In the genomic region with DNA sequence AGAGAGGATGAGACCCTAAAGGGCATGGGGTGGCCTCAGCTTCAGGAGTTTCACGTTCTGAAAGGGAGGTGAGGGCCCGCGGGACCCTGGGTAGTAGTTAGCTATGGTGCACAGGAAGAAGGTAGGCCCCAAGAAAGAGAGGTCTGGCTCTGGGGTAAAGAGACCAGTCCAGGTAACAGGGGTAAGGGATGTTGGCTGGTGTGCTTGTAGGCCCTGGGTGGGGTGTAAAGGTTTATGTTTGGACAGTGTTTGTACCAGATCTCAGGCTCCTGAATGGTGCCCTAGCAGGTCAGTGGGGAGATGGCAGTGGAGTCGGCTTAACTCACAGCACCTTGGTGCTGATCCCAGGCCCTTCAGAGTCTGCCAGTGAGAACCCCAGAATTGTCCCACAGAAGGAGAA, we compare ENCODE assay signal across 8 mouse cellular contexts. TPM values are rescaled to one million over a fixed set of nuclear protein-coding genes. Genes with fewer than 3 reads are reported as not detected.
A peak's percentile ranks its signal among the peaks of the same experiment; 100 is the strongest.
DNase-seq lines count a peak whose midpoint lies in the region; ATAC-seq and TF ChIP-seq lines count a peak whose summit lies in the region.

No protein-coding gene starts in this region.

- H3K9ac ChIP-seq in embryonic facial prominence, embryonic 11.5 days (replicated peaks; ENCODE audit: low read length): peak overlapping the region; percentile 69
- H3K9ac ChIP-seq in liver, postnatal 0 days (replicated peaks): peak overlapping the region; percentile 92

- H3K4me1 ChIP-seq in megakaryocyte, embryonic 14.5 days: peaks cover 73% of the 10 kb centered on the region
- peaks cover 5% of the 10 kb centered on the region; the same call in 1 of the 2 replicates for H3K4me1 ChIP-seq in embryonic facial prominence, embryonic 11.5 days (ENCODE audit: control insufficient read depth, insufficient read depth, low read length)
- peaks cover 43% of the 10 kb centered on the region for H3K4me1 ChIP-seq in liver, postnatal 0 days (ENCODE audit: insufficient read depth)

- peak overlapping the region; percentile 61 for H3K4me2 ChIP-seq in embryonic facial prominence, embryonic 11.5 days (ENCODE audit: low read depth, low read length)
- H3K4me2 ChIP-seq in liver, postnatal 0 days (ENCODE audit: low read depth, low read length): peak overlapping the region; percentile 90

- no peaks in the 10 kb centered on the region for H3K9me3 ChIP-seq in megakaryocyte, embryonic 14.5 days
- no peaks in the 10 kb centered on the region for H3K9me3 ChIP-seq in embryonic facial prominence, embryonic 11.5 days (replicated peaks; ENCODE audit: control insufficient read depth, low read length)
- H3K9me3 ChIP-seq in liver, postnatal 0 days (ENCODE audit: low read length): no peaks in the 10 kb centered on the region

- no peak for DNase-seq in embryonic facial prominence, embryonic 11.5 days (ENCODE audit: low spot score)
- peak; percentile 13 for DNase-seq in heart, postnatal 4 days
- peak; percentile 25 for DNase-seq in liver, postnatal 0 days
- peak; percentile 45 for DNase-seq in testis, postnatal 10 days (ENCODE audit: low spot score)
- DNase-seq in layer of hippocampus, adult 9-10 months (ENCODE audit: low spot score): no peak
- no peak for DNase-seq in T-cell, adult 2 months (ENCODE audit: low spot score)

- ATAC-seq in megakaryocyte, adult 5-6 weeks (ENCODE audit: poor library complexity, severe bottlenecking): no peak
- no peak for ATAC-seq in embryonic facial prominence, embryonic 11.5 days (replicated peaks; ENCODE audit: insufficient number of reproducible peaks, low FRiP score, low TSS enrichment, low read depth)
- no peak for ATAC-seq in liver, postnatal 0 days

- peak overlapping the region; percentile 98 for H3K4me3 ChIP-seq in megakaryocyte, embryonic 14.5 days (replicated peaks)
- H3K4me3 ChIP-seq in embryonic facial prominence, embryonic 11.5 days (ENCODE audit: low read depth, low read length): peak overlapping the region; percentile 58
- H3K4me3 ChIP-seq in liver, postnatal 0 days (ENCODE audit: low read depth, low read length): peak overlapping the region; percentile 87

- peaks cover 44% of the 10 kb centered on the region for H3K36me3 ChIP-seq in megakaryocyte, embryonic 14.5 days (replicated peaks; ENCODE audit: low read length)
- H3K36me3 ChIP-seq in embryonic facial prominence, embryonic 11.5 days (replicated peaks; ENCODE audit: control insufficient read depth, insufficient read depth, low read depth, low read length): peaks cover 4% of the 10 kb centered on the region; the same call in 1 of the 2 replicates
- H3K36me3 ChIP-seq in liver, postnatal 0 days (replicated peaks; ENCODE audit: insufficient read depth, low read length): peaks cover 17% of the 10 kb centered on the region

- H3K27me3 ChIP-seq in megakaryocyte, embryonic 14.5 days (replicated peaks): no peaks in the 10 kb centered on the region
- no peaks in the 10 kb centered on the region for H3K27me3 ChIP-seq in embryonic facial prominence, embryonic 11.5 days (ENCODE audit: control insufficient read depth, insufficient read depth, low read length)
- no peaks in the 10 kb centered on the region for H3K27me3 ChIP-seq in liver, postnatal 0 days (ENCODE audit: insufficient read depth, low read length)

- 56% methylated on average over 4 of the region's 4 CpGs for WGBS in embryonic facial prominence, embryonic 11.5 days
- 26% methylated on average over 4 of the region's 4 CpGs for WGBS in liver, postnatal 0 days (ENCODE audit: insufficient replicate concordance)

- no peak for TF ChIP-seq CTCF in liver, postnatal 0 days (IDR thresholded peaks at IDR 0.05; ENCODE audit: low read depth)

- no peak overlapping the region for H3K27ac ChIP-seq in embryonic facial prominence, embryonic 11.5 days (replicated peaks; ENCODE audit: low read depth, low read length)
- peak overlapping the region; percentile 94 for H3K27ac ChIP-seq in liver, postnatal 0 days (ENCODE audit: low read depth)

- TF ChIP-seq EP300 in liver, postnatal 0 days (IDR thresholded peaks at IDR 0.05; ENCODE audit: low read depth): no peak

RNA-seq across cellular contexts. Expression of a gene that starts 1.5 kb away (rescaled TPM):
- 290 and 655 TPM in 2 replicates for polyA plus RNA-seq in megakaryocyte, embryonic 14.5 days (2012; ENCODE audit: insufficient read depth, low replicate concordance)
- 166 and 174 TPM in 2 replicates for total RNA-seq in megakaryocyte, adult 5-6 weeks (2015)
- 55.5 and 84.2 TPM in 2 replicates for total RNA-seq in megakaryocyte, adult 5-6 weeks (2017)
- 26.6 and 27.0 TPM in 2 replicates for polyA plus RNA-seq in embryonic facial prominence, embryonic 11.5 days (2014; fragmentation: Nextera tagmentation; extraction: Ambion mirVana)
- 100 to 1,000 TPM; 108 to 109 TPM for total RNA-seq in heart, postnatal 4 days (2021)
- polyA plus RNA-seq in liver, postnatal 0 days (2015; fragmentation: Nextera tagmentation; extraction: Ambion mirVana): 8.9 and 9.7 TPM in 2 replicates

RNA-seq across cellular contexts. Expression of a gene that starts 18.5 kb away (rescaled TPM):
- 44.8 and 66.8 TPM in 2 replicates for polyA plus RNA-seq in megakaryocyte, embryonic 14.5 days (2012; ENCODE audit: insufficient read depth, low replicate concordance)
- 4.9 and 6.5 TPM in 2 replicates for total RNA-seq in megakaryocyte, adult 5-6 weeks (2015)
- 2.6 and 5.3 TPM in 2 replicates for total RNA-seq in megakaryocyte, adult 5-6 weeks (2017)
- 19.4 and 22.6 TPM in 2 replicates for polyA plus RNA-seq in embryonic facial prominence, embryonic 11.5 days (2014; fragmentation: Nextera tagmentation; extraction: Ambion mirVana)
- total RNA-seq in heart, postnatal 4 days (2021): 10 to 100 TPM; 47.5 to 53.2 TPM
- polyA plus RNA-seq in liver, postnatal 0 days (2015; fragmentation: Nextera tagmentation; extraction: Ambion mirVana): 4.6 and 5.2 TPM in 2 replicates

RNA-seq across cellular contexts. Expression of a gene that starts 28.8 kb away (rescaled TPM):
- 19.1 TPM in 1 of 2 replicates, not detected in the other for polyA plus RNA-seq in megakaryocyte, embryonic 14.5 days (2012; ENCODE audit: insufficient read depth, low replicate concordance)
- total RNA-seq in megakaryocyte, adult 5-6 weeks (2015): 7.7 and 15.9 TPM in 2 replicates
- total RNA-seq in megakaryocyte, adult 5-6 weeks (2017): 7.7 and 14.6 TPM in 2 replicates
- polyA plus RNA-seq in embryonic facial prominence, embryonic 11.5 days (2014; fragmentation: Nextera tagmentation; extraction: Ambion mirVana): 287 and 312 TPM in 2 replicates
- total RNA-seq in heart, postnatal 4 days (2021): 10 to 100 TPM; 37.5 to 38.4 TPM
- 23.4 and 25.4 TPM in 2 replicates for polyA plus RNA-seq in liver, postnatal 0 days (2015; fragmentation: Nextera tagmentation; extraction: Ambion mirVana)

RNA-seq across cellular contexts. Expression of a gene that starts 31.4 kb away (rescaled TPM):
- 55.6 and 120 TPM in 2 replicates for polyA plus RNA-seq in megakaryocyte, embryonic 14.5 days (2012; ENCODE audit: insufficient read depth, low replicate concordance)
- 90.1 and 90.2 TPM in 2 replicates for total RNA-seq in megakaryocyte, adult 5-6 weeks (2015)
- total RNA-seq in megakaryocyte, adult 5-6 weeks (2017): 58.7 and 60.8 TPM in 2 replicates
- 12.6 and 15.7 TPM in 2 replicates for polyA plus RNA-seq in embryonic facial prominence, embryonic 11.5 days (2014; fragmentation: Nextera tagmentation; extraction: Ambion mirVana)
- total RNA-seq in heart, postnatal 4 days (2021): 10 to 100 TPM; 68.2 to 70.9 TPM
- polyA plus RNA-seq in liver, postnatal 0 days (2015; fragmentation: Nextera tagmentation; extraction: Ambion mirVana): 4.3 and 5.1 TPM in 2 replicates

RNA-seq across cellular contexts. Expression of a gene that starts 32.2 kb away (rescaled TPM):
- polyA plus RNA-seq in megakaryocyte, embryonic 14.5 days (2012; ENCODE audit: insufficient read depth, low replicate concordance): 0.17 TPM in 1 of 2 replicates, not detected in the other
- not detected in 2 replicates for total RNA-seq in megakaryocyte, adult 5-6 weeks (2015)
- not detected in 2 replicates for total RNA-seq in megakaryocyte, adult 5-6 weeks (2017)
- 1.6 TPM in 2 replicates for polyA plus RNA-seq in embryonic facial prominence, embryonic 11.5 days (2014; fragmentation: Nextera tagmentation; extraction: Ambion mirVana)
- not detected for total RNA-seq in heart, postnatal 4 days (2021)
- not detected in 2 replicates for polyA plus RNA-seq in liver, postnatal 0 days (2015; fragmentation: Nextera tagmentation; extraction: Ambion mirVana)

Comparison
In these comparisons a context has a peak if more than half of its experiments do, and no peak if none do; other contexts are left out.
1. DNase-seq: peak in heart, postnatal 4 days (single experiment), liver, postnatal 0 days (single experiment) and testis, postnatal 10 days (single experiment); none in embryonic facial prominence, embryonic 11.5 days (single experiment), layer of hippocampus, adult 9-10 months (single experiment) and T-cell, adult 2 months (single experiment).
2. RNA of a gene that starts 1.5 kb away (polyA plus RNA-seq): 290 to 655 TPM in megakaryocyte, embryonic 14.5 days; 26.6 to 27.0 TPM in embryonic facial prominence, embryonic 11.5 days and 8.9 to 9.7 TPM in liver, postnatal 0 days; every median in the first group is over 10 times any median in the second.
3. RNA of a gene that starts 28.8 kb away (polyA plus RNA-seq): 287 to 312 TPM in embryonic facial prominence, embryonic 11.5 days; 23.4 to 25.4 TPM in liver, postnatal 0 days and 19.1 TPM in megakaryocyte, embryonic 14.5 days; every median in the first group is over 10 times any median in the second.
4. Peak in every context shown above with its lines, with median percentiles within 50 percentile points of each other: H3K4me3 ChIP-seq.